Mouse (Mus musculus) left cerebral cortex, adult 8-10 months (tissue): ENCODE results near the gene Atp13a3. TPM values are rescaled to one million over a fixed set of nuclear protein-coding genes. Genes with fewer than 3 reads are reported as not detected.

Experiments used
- DNase-seq, 2 experiments: peaks; one replicate each; pipeline ENCODE4 v3.0.0; 2022; ENCODE audit warnings: low spot score in 2 of 2
- total RNA-seq, 4 experiments: library from RNA; stranded (reverse); gene quantifications; 2 replicates each; pipeline ENCODE4 v1.2.4; 2022

Gene Atp13a3
- total RNA-seq, 4 experiments from 2014 or later: 64.3 to 76.4 (median 67.1) TPM

DNA sequence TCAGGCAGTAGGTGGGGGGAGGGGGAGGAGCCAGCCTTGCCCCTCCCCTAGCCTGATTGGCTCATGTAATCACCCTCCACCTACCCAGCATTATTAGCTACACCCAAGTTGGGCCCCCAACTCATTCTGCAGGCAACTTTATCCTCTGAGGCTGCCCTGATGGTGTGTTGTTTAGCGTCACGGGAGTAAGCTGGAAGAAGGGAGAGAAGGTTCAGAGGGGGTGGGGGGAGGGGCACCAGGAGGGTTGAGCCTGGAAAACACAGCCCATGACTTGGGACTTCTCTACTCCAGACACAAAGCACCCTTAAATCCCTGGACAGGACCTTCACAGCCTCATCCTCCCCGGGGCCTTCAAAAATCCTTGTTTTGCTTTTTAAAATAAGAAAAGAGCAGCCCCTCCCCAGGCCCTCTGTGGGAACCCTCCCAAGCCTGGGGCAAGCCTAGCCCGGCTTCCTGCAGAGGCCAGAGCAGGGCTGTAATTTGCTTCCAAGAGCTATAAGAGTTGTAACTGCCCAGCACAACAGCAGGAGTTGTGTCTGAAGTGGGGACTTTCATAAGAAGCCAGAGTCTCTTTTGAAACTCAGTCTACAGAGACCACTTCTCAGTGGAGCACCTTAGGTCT, 125.0 kb downstream of the Atp13a3 start:
- no peak for DNase-seq

DNA sequence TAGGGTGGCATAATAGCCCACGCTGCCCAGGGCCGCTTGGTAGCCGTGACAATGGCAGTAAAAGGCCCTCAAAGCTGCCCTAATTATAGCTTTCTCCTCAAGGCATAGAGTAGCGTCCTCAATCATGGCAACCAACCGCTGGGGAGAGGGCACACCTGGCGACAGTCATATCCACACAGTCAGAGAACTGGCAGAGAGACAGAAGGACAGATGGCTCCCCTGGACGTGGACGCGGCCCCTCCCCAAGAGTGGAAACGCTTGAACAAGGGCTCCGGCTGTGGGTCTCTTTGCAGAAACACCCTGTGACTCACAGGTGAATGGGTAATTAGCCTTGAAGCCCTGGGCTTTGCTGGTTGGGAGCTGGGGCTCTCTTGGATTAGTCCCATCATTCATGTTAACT, 127.4 kb downstream of the Atp13a3 start:
- DNase-seq: no peak

DNA sequence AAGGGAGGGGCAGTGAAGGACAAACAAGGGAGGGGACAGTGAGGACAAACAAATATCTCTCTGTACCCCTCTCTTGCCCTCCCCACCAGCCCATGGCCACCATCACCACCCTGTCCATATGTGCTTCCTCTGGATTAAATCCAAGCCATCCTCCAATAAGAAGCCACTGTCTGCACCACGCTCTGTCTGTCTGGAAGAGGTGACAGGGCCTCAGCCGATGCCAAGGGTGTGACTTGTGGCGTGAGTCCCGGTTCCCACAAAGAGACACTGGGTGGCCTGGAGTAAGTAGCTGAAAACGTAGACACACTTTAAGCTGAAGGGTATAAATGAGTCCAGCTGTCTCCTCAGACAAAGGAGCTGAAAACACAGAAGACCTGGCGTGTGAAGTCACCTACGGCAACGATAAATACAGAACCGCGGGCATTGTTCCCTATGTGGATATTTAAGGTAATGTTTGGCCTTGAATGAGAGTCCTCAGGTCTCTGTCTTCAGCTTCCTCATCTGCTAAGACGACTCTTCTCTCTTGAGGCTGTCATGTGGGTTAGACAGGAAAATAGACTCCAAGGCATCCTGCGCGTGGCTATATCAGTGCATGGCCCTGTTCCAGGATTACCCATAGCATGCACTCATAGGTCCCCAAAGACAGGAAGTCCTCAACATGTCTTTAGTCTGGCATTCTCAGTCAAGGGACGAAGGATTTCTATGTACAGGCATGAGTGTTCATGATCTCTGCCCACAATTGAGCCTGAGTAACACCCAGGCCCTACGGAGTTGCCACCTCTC, 130.0 kb downstream of the Atp13a3 start:
- no peak for DNase-seq

GRCm38 (mm10) chr16:30273065-30273464, 132.7 kb downstream of the Atp13a3 start:
- no peak for DNase-seq

DNA sequence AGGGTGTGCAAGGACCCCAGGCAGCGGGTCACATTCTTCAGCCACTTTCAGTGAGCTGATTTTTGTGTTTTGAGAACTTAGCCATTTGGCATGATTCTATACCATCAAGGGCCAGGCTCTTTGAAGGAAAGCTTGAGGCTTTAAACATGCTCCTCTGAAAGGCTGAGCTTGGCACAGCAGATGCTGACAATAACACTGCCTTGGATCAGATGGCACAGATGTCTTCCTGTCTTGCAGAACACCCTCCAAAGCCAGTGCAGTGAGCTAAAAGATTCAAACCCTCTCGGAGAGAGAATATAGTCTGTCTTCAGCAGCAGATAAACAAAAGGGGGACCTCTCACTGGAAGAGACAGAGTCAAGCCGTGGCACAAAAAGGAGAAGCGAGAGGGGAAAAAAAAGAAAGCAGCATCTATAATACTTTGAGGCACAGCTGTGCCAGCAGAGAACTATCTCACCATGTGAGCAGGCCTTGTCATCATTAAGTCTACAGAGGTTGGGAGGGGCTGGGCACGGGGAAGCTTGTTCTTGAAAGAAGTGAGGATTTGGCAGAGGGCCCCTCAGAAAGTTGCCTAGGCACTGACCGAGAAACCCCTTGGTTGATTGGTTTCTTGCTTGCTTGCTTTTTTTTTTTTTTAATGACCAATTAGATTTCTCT, 133.7 kb downstream of the Atp13a3 start:
- DNase-seq: no peak

- DNase-seq: no peak
Observed at GRCm38 (mm10) chr16:30271223-30271761, 134.5 kb downstream of the Atp13a3 start.

DNA sequence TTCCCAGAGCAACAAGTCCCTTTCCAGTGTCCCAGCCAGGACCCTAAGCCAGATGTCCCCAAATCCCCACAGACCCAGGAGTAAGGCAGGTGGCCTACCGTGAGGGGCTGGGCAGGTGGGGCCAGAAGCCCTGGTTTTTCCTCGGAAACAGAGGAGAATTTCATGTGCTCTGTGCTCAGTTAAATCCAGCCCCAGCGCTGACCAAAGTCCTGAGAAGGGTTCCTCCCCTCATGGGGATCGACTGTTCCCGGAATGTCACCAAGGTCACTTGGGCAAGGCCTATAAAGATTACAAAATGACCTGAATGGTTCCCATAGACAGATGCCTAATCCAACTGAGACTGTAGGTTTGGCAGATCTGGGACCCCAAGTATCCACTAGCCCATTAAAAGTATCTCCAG, 138.4 kb downstream of the Atp13a3 start, which contains the start of gene Cpn2:
Gene Cpn2 (minus strand): TSS at position 141 of the 400 bp plus-strand sequence.
- DNase-seq: no peak

GRCm38 (mm10) chr16:30266561-30266960, 139.2 kb downstream of the Atp13a3 start:
- no peak for DNase-seq

- no peak for DNase-seq
Observed at GRCm38 (mm10) chr16:30265611-30266010, 140.2 kb downstream of the Atp13a3 start.

DNA sequence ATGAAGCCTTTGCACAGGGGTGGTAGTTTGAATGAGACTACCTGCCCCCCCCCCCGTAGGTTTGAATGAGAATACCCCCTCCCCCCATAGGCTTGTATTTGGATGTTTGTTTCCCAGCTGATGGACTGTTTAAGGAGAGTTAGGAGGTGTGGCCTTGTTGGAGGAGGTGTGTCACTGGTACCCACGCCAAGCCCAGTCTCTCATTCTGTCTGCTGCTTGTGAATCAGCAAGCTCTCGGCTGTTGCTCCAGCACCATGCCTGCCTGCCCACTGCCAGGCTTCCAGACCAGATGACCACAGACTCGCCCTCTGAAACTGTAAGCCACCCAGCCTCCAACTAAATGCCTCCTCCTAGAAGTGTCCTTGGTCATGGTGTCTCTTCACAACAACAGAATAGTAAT, 142.6 kb downstream of the Atp13a3 start:
- DNase-seq: no peak

- peak in 1 of 2 experiments; percentile 40 for DNase-seq
Observed at GRCm38 (mm10) chr16:30262664-30263063, 143.1 kb downstream of the Atp13a3 start.

Other genes starting within 250 kb of the Atp13a3 start
- not detected for gene Cpn2, start 138.5 kb downstream of the Atp13a3 start, total RNA-seq
- not detected for gene Lrrc15, start 122.7 kb downstream of the Atp13a3 start, total RNA-seq
- 1 to 10 TPM in 1 of 4 experiments, under 1 TPM in 3; 0.74 to 1.6 (median 0.90) TPM for gene Gp5, start 95.2 kb downstream of the Atp13a3 start, total RNA-seq
- gene Tmem44, start 144.9 kb upstream of the Atp13a3 start, total RNA-seq: 10 to 100 TPM; 52.0 to 52.9 (median 52.4) TPM
- 10 to 100 TPM; 19.8 to 30.9 (median 20.8) TPM for gene Lsg1, start 181.6 kb upstream of the Atp13a3 start, total RNA-seq
- gene Fam43a, start 193.7 kb upstream of the Atp13a3 start, total RNA-seq: 10 to 100 TPM; 14.6 to 17.8 (median 16.6) TPM